Mouse (Mus musculus) erythroblast, embryonic 14.5 days (primary cell): Measurements from ENCODE around the gene Mthfd1l.

Experiments
- GATA1 ChIP-seq: IDR thresholded peaks from 2 replicates; pipeline ENCODE4 v1.6.1; 2012; ENCODE audit warnings: low read length, inconsistent platforms, mixed read lengths
- TAL1 ChIP-seq: IDR thresholded peaks from 3 replicates; pipeline ENCODE4 v1.6.1; 2012; ENCODE audit warnings: low read length, inconsistent platforms, mixed read lengths

DNA sequence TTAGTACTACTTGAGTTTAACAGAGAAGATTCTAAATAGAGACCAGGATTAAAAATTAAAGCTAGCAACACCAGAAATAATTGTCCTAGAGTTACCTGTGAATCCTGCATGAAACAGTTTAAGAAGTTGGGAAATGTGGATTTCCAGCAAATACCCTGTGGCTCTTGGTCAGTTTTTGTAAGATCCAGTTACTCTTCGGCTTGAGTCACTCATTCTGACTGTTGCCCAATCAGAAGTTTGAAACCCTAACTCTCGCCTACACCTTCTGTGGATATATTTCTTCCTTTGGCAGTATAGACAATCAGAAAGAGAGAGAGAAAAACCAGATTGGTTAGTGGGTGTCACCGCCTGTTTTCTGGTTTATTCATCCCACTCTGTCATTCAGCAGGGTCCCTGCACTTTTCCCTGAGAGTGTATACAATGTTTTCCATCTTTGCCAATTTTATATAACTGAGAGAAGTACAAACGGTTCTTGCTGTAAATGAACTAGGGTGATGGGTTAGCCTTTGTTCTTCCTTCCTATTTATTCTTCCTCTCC, 44.8 kb upstream of the Mthfd1l start:
- TF ChIP-seq TAL1 (no peak), GATA1 (no peak)
